Mouse (Mus musculus) lung, embryonic 15.5 days (tissue): ENCODE data around the gene Sars2. TPM values are rescaled to one million over a fixed set of nuclear protein-coding genes. Genes with fewer than 3 reads are reported as not detected.
A peak's percentile ranks its signal among the peaks of the same experiment; 100 is the strongest.

ENCODE experiments used
- ATAC-seq: fragments of 200-750 bp; cut with Nextera tagmentation; 2 replicates; pipeline ENCODE4 v1.8.0; 2017; ENCODE audit warnings: moderate number of reproducible peaks, borderline replicate concordance; ENCODE audit not compliant: low FRiP score, low TSS enrichment; ENCODE audit errors: extremely low read depth
- H3K27ac ChIP-seq: fragments of 300-500 bp; sonication (generic); 2 replicates; pipeline ENCODE4 v1.5.1; 2015; ENCODE audit warnings: moderate library complexity, mild to moderate bottlenecking, inconsistent platforms
- H3K27me3 ChIP-seq: fragments of 300-500 bp; sonication (generic); 2 replicates; pipeline ENCODE4 v1.6.1; 2015; ENCODE audit warnings: inconsistent platforms
- H3K36me3 ChIP-seq: fragments of 300-500 bp; sonication (generic); 2 replicates; pipeline ENCODE4 v1.6.1; 2015; ENCODE audit warnings: inconsistent platforms
- H3K4me1 ChIP-seq: fragments of 300-500 bp; sonication (generic); 2 replicates; pipeline ENCODE4 v1.6.1; 2015; ENCODE audit warnings: inconsistent platforms
- H3K4me2 ChIP-seq: fragments of 300-500 bp; sonication (generic); 2 replicates; pipeline ENCODE4 v1.6.1; 2015; ENCODE audit warnings: inconsistent platforms, mild to moderate bottlenecking, moderate library complexity
- H3K4me3 ChIP-seq: fragments of 300-500 bp; sonication (generic); 2 replicates; pipeline ENCODE4 v1.5.1; 2015; ENCODE audit warnings: mild to moderate bottlenecking, inconsistent platforms
- H3K9ac ChIP-seq: fragments of 300-500 bp; sonication (generic); 2 replicates; pipeline ENCODE4 v1.6.1; 2015; ENCODE audit warnings: inconsistent platforms
- H3K9me3 ChIP-seq: fragments of 300-500 bp; sonication (generic); 2 replicates; pipeline ENCODE4 v1.6.1; 2016; ENCODE audit warnings: inconsistent platforms
- WGBS: fragments of 180-500 bp; shearing (Covaris S2); methylation state at CpG from one replicate; pipeline ENCODE4 v1.1.7; 2015; 5-methylcytosine and 5-hydroxymethylcytosine counted together
- polyA plus RNA-seq: library from polyadenylated mRNA; unstranded; fragments of >200 nt; fragmentation: Nextera tagmentation; extraction: Ambion mirVana; gene quantifications from 2 replicates; pipeline ENCODE4 v1.2.1, GENCODE M21; 2015

The Sars2 gene
- polyA plus RNA-seq, 1 experiment from 2014 or later = 27.7 TPM

DNA sequence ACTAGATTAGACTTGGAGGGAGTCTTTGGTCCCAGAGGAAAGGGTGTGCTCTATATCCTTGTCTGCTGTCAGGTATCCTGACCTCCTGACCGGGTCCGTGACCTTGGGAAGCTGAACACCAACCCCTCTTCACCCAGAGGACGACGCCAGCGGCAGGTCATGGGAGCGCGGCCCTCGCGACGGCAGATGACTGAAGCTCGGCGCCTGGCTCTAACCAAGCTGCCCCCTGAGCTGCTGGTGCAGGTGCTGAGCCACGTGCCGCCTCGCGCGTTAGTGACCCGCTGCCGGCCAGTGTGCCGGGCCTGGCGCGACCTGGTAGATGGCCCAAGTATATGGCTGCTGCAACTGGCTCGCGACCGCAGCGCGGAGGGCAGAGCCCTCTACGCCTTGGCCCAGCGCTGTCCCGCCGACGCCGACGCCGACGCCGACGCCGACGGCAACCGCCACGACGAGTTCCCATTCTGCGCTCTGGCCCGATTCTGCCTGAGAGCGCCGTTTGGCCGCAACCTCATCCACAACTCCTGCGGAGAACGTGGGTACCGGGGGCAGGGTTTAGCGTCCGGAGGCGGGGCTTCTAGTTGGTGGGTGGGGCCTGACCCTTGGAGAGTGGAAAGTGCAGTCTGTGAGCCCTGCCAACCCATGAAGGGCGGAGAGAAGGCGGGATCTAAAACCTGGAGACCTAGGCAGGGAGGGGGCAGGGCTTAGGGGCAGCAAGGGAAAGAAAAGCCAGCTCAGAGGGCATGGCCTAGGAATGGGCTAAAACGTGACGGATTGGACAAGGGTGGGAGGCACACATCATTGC lies 9.2 kb upstream of the Sars2 start:
- Histone ChIP-seq H3K9ac (peak overlapping the region; percentile 20), H3K36me3 (peaks cover 24% of the 10 kb centered on the region; the same call in 1 of the 2 replicates), H3K9me3 (no peaks in the 10 kb centered on the region), H3K4me3 (peak overlapping the region; percentile 38), H3K27me3 (no peaks in the 10 kb centered on the region), H3K27ac (no peak overlapping the region), H3K4me2 (peak overlapping the region; percentile 65), H3K4me1 (peaks cover 17% of the 10 kb centered on the region)
- peak; percentile 85 for ATAC-seq
- 4% methylated on average over 53 of the region's 58 CpGs for WGBS

DNA sequence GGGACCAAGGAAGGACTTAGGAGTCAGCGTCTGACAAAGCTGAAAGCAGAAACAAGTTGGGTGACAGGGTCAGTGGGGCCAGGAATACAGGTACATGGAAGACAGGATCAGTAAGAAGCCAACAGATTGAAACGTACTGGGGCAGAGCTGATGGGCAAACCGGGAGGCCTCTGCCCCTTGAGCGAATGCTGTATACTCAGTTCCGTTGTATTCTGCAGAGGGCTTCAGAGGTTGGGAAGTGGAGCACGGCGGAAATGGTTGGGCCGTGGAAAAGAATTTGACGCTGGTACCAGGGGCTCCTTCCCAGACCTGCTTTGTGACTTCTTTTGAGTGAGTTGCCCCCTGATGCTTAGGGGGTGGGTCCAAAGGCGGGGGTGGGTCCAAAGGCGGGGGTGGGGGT lies 8.6 kb upstream of the Sars2 start:
- H3K36me3 ChIP-seq = peaks cover 30% of the 10 kb centered on the region
- WGBS = 19% methylated on average over 11 of the region's 11 CpGs
- H3K9me3 ChIP-seq = no peaks in the 10 kb centered on the region
- no peak overlapping the region for H3K27ac ChIP-seq
- 0 out of 2 replicates have a peak, but pooled peaks have one; percentile 12 for ATAC-seq
- H3K9ac ChIP-seq = no peak overlapping the region; the same call in 1 of the 2 replicates
- H3K4me1 ChIP-seq = peaks cover 17% of the 10 kb centered on the region
- H3K4me3 ChIP-seq = peak overlapping the region; percentile 38
- H3K27me3 ChIP-seq = no peaks in the 10 kb centered on the region
- H3K4me2 ChIP-seq = peak overlapping the region; percentile 65

DNA sequence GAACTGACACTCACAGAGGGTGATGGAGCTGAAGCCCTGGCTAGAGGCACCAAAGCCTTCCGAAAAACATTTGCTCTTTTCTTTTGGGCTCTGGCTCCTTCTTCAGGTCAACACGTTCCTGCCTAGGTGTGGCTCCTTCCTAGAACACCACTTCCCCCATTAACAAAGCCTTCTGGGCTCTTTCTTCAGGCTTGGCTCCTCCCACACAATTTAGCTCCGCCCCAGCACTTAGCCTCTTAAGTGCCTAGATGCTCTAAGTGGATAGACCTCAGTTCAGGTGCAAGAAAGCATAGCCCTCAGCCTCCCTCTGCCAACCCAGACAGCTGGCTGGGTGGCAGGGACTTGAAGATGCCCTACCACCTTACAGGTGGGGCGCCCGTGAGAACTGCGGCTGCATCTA lies 6.1 kb upstream of the Sars2 start:
- Histone ChIP-seq H3K4me3 (no peak overlapping the region), H3K4me2 (no peak overlapping the region), H3K9ac (no peak overlapping the region), H3K4me1 (peaks cover 19% of the 10 kb centered on the region), H3K36me3 (peaks cover 41% of the 10 kb centered on the region), H3K27ac (no peak overlapping the region), H3K27me3 (no peaks in the 10 kb centered on the region), H3K9me3 (no peaks in the 10 kb centered on the region)
- no peak for ATAC-seq
- WGBS = 75% methylated on average over 6 of the region's 6 CpGs

DNA sequence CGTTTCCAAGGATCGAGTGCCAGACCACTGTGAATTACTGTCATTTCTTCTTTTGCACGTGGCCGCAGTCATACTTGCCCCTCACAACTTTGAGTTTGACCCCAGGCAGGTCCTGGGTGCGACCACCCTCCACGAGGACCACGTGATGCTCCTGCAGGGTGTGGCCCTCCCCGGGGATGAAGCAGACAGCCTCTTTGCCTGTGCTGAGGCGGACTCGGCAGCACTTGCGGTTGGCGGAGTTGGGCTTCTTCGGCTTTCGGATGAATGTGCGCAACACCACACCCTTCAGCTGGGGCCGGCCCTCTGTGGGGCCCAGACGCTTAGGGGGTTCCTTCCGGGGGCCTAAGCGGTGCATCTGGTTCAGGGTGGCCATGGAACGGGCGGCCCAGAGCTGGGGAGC lies 2.0 kb upstream of the Sars2 start:
- Histone ChIP-seq H3K9ac (no peak overlapping the region), H3K27me3 (no peaks in the 10 kb centered on the region), H3K4me3 (no peak overlapping the region), H3K4me2 (no peak overlapping the region), H3K36me3 (peaks cover 33% of the 10 kb centered on the region), H3K9me3 (no peaks in the 10 kb centered on the region), H3K27ac (no peak overlapping the region), H3K4me1 (peaks cover 17% of the 10 kb centered on the region)
- 93% methylated on average over 21 of the region's 21 CpGs for WGBS
- no peak for ATAC-seq

DNA sequence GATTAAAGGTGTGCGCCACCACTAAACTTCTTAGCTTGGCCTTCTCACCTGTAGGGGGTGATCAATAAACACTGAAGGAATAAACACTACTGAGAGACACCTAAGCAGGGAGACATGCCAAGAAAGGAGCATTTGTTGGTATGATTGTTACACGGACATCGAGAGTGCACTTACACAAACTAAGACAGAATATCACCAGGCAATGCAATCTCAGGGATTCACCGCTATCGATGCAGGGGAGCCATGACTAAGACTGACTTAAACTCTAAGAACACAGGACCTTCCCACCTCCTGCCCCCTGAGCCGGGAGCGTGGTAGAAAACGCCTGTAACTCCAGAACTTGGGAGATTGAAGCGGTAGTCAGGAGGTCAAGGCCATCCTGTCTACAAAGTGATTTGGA lies 843 bp upstream of the Sars2 start:
- Histone ChIP-seq H3K4me2 (peak overlapping the region; percentile 77), H3K9ac (peak overlapping the region; percentile 82), H3K9me3 (no peaks in the 10 kb centered on the region), H3K36me3 (peaks cover 33% of the 10 kb centered on the region), H3K4me1 (peaks cover 17% of the 10 kb centered on the region), H3K4me3 (peak overlapping the region; percentile 79), H3K27me3 (no peaks in the 10 kb centered on the region), H3K27ac (peak overlapping the region; percentile 37; the same call in 1 of the 2 replicates)
- WGBS = 27% methylated on average over 9 of the region's 9 CpGs
- no peak for ATAC-seq

DNA sequence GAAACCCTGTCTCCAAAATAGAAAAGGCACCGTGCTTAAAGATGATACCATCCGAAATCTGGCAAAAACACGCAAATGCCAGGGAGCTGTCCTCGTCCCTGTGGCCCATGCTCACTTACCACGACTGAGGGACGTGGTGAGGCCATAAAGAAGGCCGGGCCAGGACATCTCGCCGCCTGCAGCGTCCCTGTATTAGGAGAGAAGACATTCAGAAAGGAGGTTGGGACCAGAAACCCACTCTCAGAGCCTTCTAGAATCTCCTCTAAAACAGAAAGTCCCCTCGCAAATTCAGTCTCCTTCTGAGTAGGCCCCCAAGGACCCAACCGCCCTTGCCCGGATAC lies 454 bp upstream of the Sars2 start:
- H3K27ac ChIP-seq = peak overlapping the region; percentile 37; the same call in 1 of the 2 replicates
- H3K36me3 ChIP-seq = peaks cover 33% of the 10 kb centered on the region
- H3K4me1 ChIP-seq = peaks cover 17% of the 10 kb centered on the region
- no peaks in the 10 kb centered on the region for H3K9me3 ChIP-seq
- H3K4me2 ChIP-seq = peak overlapping the region; percentile 77
- 1% methylated on average over 13 of the region's 13 CpGs for WGBS
- H3K9ac ChIP-seq = peak overlapping the region; percentile 82
- H3K27me3 ChIP-seq = no peaks in the 10 kb centered on the region
- ATAC-seq = peak; percentile 7; the same call in 1 of the 2 replicates
- H3K4me3 ChIP-seq = peak overlapping the region; percentile 79

DNA sequence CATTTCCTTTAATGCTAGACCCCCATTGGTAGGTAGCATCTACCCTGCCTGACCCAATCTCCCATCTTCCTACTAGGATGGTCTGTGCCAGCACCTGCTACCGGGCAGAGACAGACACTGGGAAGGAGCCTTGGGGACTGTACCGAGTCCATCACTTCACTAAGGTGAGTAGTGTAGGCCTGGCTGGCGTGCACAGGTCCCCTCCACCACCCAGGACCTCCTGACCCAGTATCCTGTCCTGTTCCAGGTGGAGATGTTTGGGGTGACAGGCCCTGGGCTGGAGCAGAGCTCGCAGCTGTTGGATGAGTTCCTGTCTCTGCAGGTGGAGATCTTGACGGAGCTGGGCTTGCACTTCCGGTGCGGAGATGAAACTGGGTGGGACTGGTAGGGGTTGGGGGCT lies 8.1 kb downstream of the Sars2 start:
- Histone ChIP-seq H3K9me3 (no peaks in the 10 kb centered on the region), H3K4me2 (no peak overlapping the region), H3K36me3 (peaks cover 18% of the 10 kb centered on the region), H3K27ac (no peak overlapping the region), H3K27me3 (no peaks in the 10 kb centered on the region), H3K4me1 (no peaks in the 10 kb centered on the region), H3K9ac (no peak overlapping the region), H3K4me3 (no peak overlapping the region)
- WGBS = 90% methylated on average over 7 of the region's 7 CpGs
- peak; percentile 15; the same call in 1 of the 2 replicates for ATAC-seq

DNA sequence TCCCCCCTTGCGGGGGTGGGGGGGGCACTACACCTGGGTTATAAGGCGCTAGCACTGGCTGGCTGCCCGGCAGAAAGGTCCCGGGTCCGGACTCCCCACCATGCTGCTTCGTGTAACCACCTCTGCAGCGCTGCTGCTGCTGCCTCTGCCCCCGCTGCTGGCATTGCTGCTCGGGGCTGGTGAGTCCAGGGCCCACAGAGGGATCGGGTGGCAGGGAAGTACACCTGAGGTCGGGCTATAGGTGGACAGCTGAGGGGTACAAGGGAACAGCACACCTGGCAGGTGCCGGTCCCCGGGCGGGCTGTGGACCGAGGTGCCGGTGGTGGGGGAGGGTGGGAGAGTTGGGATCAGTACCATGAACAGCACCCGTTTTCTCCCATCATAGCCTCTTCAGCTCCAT lies 14.3 kb downstream of the Sars2 start, which contains the start of gene Ccer2:
Gene Ccer2, plus strand, starts transcription at position 96 of the 400 bp plus-strand sequence.
- Histone ChIP-seq H3K27ac (no peak within 1 kb of the TSS), H3K4me2 (no peak within 1 kb of the TSS), H3K9me3 (no peaks in the 10 kb centered on the region), H3K4me1 (0 out of 2 replicates have a peak, but pooled peaks cover 7% of the 10 kb centered on the region), H3K4me3 (no peak within 1 kb of the TSS), H3K36me3 (peaks cover 16% of the 10 kb centered on the region; the same call in 1 of the 2 replicates), H3K27me3 (peaks cover 15% of the 10 kb centered on the region), H3K9ac (no peak within 1 kb of the TSS)
- WGBS = 1% methylated on average over 17 of the region's 17 CpGs
- ATAC-seq = no peak

DNA sequence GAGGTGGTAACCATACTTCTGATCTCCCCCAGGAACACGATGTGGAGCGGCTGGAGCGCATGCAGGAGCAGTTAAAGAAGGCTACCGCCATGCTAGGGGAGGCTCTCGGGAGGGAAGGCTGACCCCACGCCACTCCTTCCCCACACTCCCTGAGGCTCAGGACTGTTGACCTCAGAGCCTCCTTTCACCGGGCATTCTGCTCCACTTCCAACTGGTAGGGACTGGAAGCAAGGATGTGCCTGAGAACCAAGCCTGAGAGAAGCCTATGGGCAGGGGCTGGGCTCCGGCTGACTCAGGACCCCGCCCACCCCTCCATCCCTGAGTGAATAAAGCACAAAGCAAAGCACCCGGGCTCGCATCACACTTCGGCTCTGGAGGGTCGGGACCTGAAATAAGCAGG lies 16.8 kb downstream of the Sars2 start:
- Histone ChIP-seq H3K36me3 (peaks cover 25% of the 10 kb centered on the region; the same call in 1 of the 2 replicates), H3K9ac (no peak overlapping the region), H3K9me3 (no peaks in the 10 kb centered on the region), H3K4me2 (no peak overlapping the region), H3K27ac (no peak overlapping the region), H3K4me1 (0 out of 2 replicates have a peak, but pooled peaks cover 7% of the 10 kb centered on the region), H3K27me3 (peaks cover 15% of the 10 kb centered on the region), H3K4me3 (no peak overlapping the region)
- 87% methylated on average over 13 of the region's 13 CpGs for WGBS
- no peak for ATAC-seq

DNA sequence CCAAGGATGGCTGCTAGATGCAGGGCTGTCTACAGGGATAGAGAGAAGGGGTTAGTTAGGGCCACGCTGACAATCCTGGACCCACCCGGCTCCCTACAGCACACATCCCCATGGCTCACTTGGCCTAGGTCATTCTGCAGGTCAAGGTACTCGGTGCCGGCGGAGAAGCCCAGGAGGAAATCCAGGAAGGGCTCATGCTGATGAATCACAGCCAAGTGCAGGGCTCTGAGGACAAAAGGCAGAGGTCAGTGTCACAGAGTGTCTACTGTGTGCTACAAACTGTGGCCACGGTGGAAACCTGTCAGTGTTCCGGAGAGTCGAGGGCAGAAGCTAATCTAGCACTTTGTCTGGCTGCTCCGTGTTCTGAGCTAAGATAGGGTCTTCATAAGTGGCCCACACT lies 20.1 kb downstream of the Sars2 start:
- H3K9me3 ChIP-seq = no peaks in the 10 kb centered on the region
- no peak overlapping the region for H3K4me2 ChIP-seq
- WGBS = 84% methylated on average over 9 of the region's 9 CpGs
- no peak overlapping the region for H3K4me3 ChIP-seq
- no peak overlapping the region for H3K27ac ChIP-seq
- H3K27me3 ChIP-seq = no peaks in the 10 kb centered on the region
- ATAC-seq = no peak
- H3K4me1 ChIP-seq = peaks cover 8% of the 10 kb centered on the region
- no peak overlapping the region for H3K9ac ChIP-seq
- H3K36me3 ChIP-seq = peaks cover 25% of the 10 kb centered on the region; the same call in 1 of the 2 replicates

DNA sequence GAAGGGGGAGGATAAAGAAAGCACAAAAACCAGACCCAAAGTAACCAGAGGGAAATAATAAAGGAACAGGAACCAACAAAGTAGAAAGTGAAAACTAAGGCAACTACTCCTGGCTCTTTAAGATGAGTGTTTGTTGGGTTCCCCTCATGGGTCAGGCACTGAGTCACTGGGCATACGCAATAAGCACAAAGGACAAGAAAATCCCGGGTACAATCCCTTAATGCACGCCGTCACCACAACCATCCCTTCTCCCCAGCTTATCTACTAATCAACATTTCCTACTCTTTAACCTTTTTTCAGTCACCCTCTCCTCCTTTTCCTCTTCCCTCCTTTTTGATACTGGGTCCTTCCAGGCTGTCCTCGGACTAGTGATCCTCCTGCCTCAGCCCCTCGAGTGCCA lies 23.4 kb downstream of the Sars2 start:
- Histone ChIP-seq H3K27ac (no peak overlapping the region), H3K4me3 (peak overlapping the region; percentile 70), H3K4me1 (peaks cover 16% of the 10 kb centered on the region), H3K36me3 (peaks cover 16% of the 10 kb centered on the region; the same call in 1 of the 2 replicates), H3K4me2 (peak overlapping the region; percentile 63), H3K9me3 (no peaks in the 10 kb centered on the region), H3K9ac (no peak overlapping the region), H3K27me3 (no peaks in the 10 kb centered on the region)
- WGBS = 76% methylated on average over 6 of the region's 6 CpGs
- no peak for ATAC-seq

DNA sequence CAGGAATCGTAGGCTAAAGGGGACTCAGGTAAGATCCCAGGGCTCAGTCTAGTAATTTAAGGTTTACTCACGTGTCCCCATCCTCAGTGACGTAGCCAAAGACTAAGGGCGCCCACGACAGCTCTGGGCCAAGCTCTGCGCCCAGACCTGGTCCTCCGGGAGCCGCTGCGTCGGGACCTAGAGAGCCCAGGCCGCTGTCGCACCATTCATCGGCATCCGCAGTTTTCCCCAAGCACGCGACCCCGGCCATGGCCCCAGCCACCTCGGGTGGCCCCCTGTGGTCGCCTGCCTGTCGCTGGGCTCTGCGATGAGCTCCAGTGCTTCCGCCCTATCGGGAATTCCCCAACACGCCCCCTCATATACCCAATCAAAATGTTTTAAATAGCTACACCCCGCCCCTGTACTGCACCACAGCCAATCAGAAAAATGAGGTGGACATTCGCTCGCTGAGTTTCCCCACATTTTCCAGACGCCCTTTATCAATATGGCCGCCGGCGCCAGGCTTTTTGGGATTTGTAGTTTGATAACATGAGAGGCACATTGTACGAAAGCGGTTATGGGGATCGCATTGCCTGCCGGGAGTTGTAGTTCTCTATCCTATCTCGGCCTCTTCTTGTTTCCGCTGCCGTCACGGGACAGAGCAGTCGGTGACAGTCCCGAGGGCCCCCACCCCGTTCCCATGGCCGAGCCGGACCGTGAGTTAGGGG lies 24.5 kb downstream of the Sars2 start, which contains the start of gene Sirt2:
Gene Sirt2, plus strand, starts transcription at position 563 of the 707 bp plus-strand sequence.
- H3K9ac ChIP-seq = peak within 1 kb of the TSS; percentile 59
- peak within 1 kb of the TSS; percentile 70 for H3K4me3 ChIP-seq
- H3K36me3 ChIP-seq = peaks cover 10% of the 10 kb centered on the region; the same call in 1 of the 2 replicates
- peaks cover 16% of the 10 kb centered on the region for H3K4me1 ChIP-seq
- peak within 1 kb of the TSS; percentile 63 for H3K4me2 ChIP-seq
- WGBS = under 1% methylated on average over 45 of the region's 45 CpGs
- H3K9me3 ChIP-seq = no peaks in the 10 kb centered on the region
- peak; percentile 99 for ATAC-seq
- H3K27ac ChIP-seq = no peak within 1 kb of the TSS
- H3K27me3 ChIP-seq = no peaks in the 10 kb centered on the region
